Mouse (Mus musculus) G1E (cell line): ENCODE data around the gene Pigp. TPM values are rescaled to one million over a fixed set of nuclear protein-coding genes. Genes with fewer than 3 reads are reported as not detected.

Source experiments
- ATAC-seq: 2 replicates; pipeline ENCODE4 v1.8.0; 2016; ENCODE audit warnings: mild to moderate bottlenecking; ENCODE audit not compliant: insufficient number of reproducible peaks, poor library complexity, low FRiP score, severe bottlenecking; ENCODE audit errors: extremely low read depth
- DNase-seq: peaks from one replicate; pipeline ENCODE4 v3.0.0; 2012; ENCODE audit warnings: low spot score
- H3K27me3 ChIP-seq: 2 replicates; pipeline ENCODE4 v1.6.1; 2012; ENCODE audit warnings: mild to moderate bottlenecking, low read length, inconsistent platforms; ENCODE audit not compliant: insufficient read depth
- H3K36me3 ChIP-seq: replicated peaks from 2 replicates; pipeline ENCODE3; 2012; ENCODE audit warnings: mild to moderate bottlenecking, inconsistent platforms
- H3K4me1 ChIP-seq: 2 replicates; pipeline ENCODE4 v1.6.1; 2012; ENCODE audit warnings: low read depth, low read length, inconsistent platforms, mixed read lengths; ENCODE audit not compliant: insufficient read depth
- H3K4me3 ChIP-seq: 2 replicates; pipeline ENCODE4 v1.5.1; 2012; ENCODE audit warnings: low read depth, mild to moderate bottlenecking, inconsistent platforms, low read length, moderate library complexity, mixed read lengths
- H3K9me3 ChIP-seq: replicated peaks from 2 replicates; pipeline ENCODE4 v1.6.1; 2012; ENCODE audit warnings: inconsistent platforms
- CTCF ChIP-seq: IDR thresholded peaks from 2 replicates; pipeline ENCODE4 v1.5.1; 2012; ENCODE audit warnings: low read depth, low read length, inconsistent platforms, mixed read lengths
- GATA1 ChIP-seq: IDR thresholded peaks from 2 replicates; pipeline ENCODE4 v1.6.1; 2012; ENCODE audit warnings: borderline replicate concordance, low read length, inconsistent platforms, mixed read lengths
- GATA2 ChIP-seq: IDR thresholded peaks from 2 replicates; pipeline ENCODE4 v1.6.1; 2012; ENCODE audit warnings: low read depth, low read length, inconsistent platforms, borderline replicate concordance
- POLR2AphosphoS5 ChIP-seq: IDR thresholded peaks from 2 replicates; pipeline ENCODE4 v1.6.1; 2012; ENCODE audit warnings: low read depth, low read length, inconsistent platforms; ENCODE audit not compliant: insufficient replicate concordance
- TAL1 ChIP-seq: conservative IDR thresholded peaks from 2 replicates; pipeline ENCODE4 v1.6.1; 2012; ENCODE audit warnings: low read depth, low read length, inconsistent platforms, mixed read lengths
- polyA plus RNA-seq: library from polyadenylated mRNA; stranded (reverse); fragments of >175 nt; gene quantifications from 2 replicates; pipeline ENCODE4 v1.2.3, GENCODE M21; 2012
- total RNA-seq, 2 experiments: library from RNA; stranded (forward) in 1 of 2; stranded (reverse) in 1 of 2; fragments of 200-1000 nt in 1 of 2; fragments of >200 nt in 1 of 2; fragmentation: Nextera tagmentation in 1 of 2; gene quantifications; 2 replicates each; pipeline ENCODE4 v1.2.3; 2014 to 2017

The Pigp gene
- total and polyA plus RNA-seq, 3 experiments, result 14.1 to 40.5 (median 30.6) TPM

DNA sequence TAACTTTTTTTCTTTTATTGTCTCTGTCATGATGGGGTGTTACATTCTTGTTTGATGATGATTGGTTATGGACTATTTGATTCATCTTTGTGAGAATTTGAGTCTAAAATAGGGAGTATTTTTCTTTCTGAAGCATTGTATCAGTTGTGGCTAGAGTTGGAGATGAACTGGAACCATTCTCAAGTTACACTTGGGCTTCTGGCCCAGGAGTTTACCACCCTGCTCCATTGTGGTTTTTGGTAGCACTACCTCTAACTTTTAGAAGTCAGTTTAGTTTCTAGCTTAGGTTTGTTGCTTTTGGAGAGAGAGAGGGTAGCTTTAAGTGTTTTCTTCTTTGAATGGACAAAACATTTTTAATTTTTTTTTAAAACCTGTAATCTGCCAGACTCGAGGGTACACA, 7.7 kb upstream of the Pigp start:
- Histone ChIP-seq H3K36me3 (peaks cover 6% of the 10 kb centered on the region), H3K4me3 (no peak overlapping the region), H3K9me3 (no peaks in the 10 kb centered on the region), H3K27me3 (no peaks in the 10 kb centered on the region), H3K4me1 (peaks cover 10% of the 10 kb centered on the region)
- DNase-seq (no peak), ATAC-seq (no peak)
- no peak for TF ChIP-seq CTCF
- TF ChIP-seq POLR2AphosphoS5, result no peak
- TF ChIP-seq GATA2, result no peak
- TF ChIP-seq TAL1, result no peak
- no peak for TF ChIP-seq GATA1

DNA sequence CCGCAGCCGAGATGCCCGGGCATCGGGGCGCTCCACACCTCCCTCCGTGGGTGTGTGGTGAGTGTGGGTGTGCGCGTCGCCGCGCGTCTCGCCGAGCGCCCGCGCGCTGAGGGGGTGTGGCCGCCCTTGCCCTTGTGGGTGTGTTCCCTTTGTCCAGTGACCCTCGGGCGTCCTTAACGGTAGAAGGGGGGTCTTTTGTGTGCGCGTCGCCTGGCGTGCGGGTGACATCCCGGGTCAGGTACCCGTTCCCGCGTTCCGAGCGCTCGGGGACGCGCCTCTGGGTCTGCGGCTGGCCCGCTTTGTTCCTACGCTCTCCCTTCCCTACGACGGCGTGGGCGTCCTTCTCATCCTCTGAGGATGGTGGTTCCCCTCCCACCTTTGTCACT, 734 bp downstream of the Pigp start:
- Histone ChIP-seq H3K36me3 (peaks cover 7% of the 10 kb centered on the region), H3K4me3 (peak overlapping the region; percentile 93), H3K9me3 (no peaks in the 10 kb centered on the region), H3K4me1 (peaks cover 32% of the 10 kb centered on the region), H3K27me3 (no peaks in the 10 kb centered on the region)
- no peak for TF ChIP-seq TAL1
- TF ChIP-seq CTCF, result no peak
- no peak for TF ChIP-seq GATA1
- no peak for TF ChIP-seq POLR2AphosphoS5
- no peak for TF ChIP-seq GATA2
- ATAC-seq (no peak), DNase-seq (peak; percentile 41)

DNA sequence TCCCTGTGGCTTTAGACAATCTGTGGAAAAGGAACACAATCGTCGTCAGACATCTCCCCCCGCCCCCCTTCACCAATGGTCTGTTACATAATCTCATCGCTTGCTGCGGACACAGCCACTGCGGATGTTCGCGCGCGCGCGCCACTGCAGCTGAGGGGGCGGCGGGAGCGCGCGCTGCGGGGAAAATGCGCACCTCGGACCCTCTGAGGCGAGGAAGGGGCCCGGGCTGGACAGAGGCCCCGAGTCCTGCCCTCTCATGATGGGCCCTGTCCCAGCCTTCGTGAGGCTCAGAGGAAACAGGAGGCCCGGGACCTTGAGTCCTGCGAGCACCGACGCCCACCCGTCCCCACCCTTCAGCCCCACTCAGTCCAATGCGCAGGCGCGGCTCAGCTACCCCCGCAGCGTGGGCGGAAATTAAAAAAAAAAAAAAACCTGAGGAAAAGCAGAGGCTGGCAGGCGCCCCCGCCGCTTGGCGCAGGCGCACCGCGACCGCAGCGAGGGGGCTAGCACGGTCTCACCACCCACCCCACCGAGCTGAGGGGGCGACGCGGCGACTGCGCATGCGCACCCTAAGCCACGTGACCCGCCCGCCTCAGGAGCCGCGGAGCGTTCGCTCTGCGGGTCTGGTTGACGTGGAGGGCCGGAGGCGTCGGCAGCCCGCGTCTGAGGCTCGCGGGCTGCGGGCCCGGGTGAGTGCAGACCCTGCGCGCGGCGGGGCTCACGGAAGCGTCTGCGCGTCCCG, 1.3 kb downstream of the Pigp start, which contains the start of gene Ttc3:
Ttc3 (plus strand) TSS at position 446 of the 742 bp plus-strand sequence.
- H3K36me3 ChIP-seq, result peaks cover 7% of the 10 kb centered on the region
- peak; percentile 90 for DNase-seq
- peaks cover 30% of the 10 kb centered on the region for H3K4me1 ChIP-seq
- no peak for TF ChIP-seq GATA2
- TF ChIP-seq CTCF, result no peak
- no peak for TF ChIP-seq TAL1
- TF ChIP-seq GATA1, result no peak
- no peak for TF ChIP-seq POLR2AphosphoS5
- no peaks in the 10 kb centered on the region for H3K9me3 ChIP-seq
- no peaks in the 10 kb centered on the region for H3K27me3 ChIP-seq
- H3K4me3 ChIP-seq, result peak within 1 kb of the TSS; percentile 93
- no peak for ATAC-seq

DNA sequence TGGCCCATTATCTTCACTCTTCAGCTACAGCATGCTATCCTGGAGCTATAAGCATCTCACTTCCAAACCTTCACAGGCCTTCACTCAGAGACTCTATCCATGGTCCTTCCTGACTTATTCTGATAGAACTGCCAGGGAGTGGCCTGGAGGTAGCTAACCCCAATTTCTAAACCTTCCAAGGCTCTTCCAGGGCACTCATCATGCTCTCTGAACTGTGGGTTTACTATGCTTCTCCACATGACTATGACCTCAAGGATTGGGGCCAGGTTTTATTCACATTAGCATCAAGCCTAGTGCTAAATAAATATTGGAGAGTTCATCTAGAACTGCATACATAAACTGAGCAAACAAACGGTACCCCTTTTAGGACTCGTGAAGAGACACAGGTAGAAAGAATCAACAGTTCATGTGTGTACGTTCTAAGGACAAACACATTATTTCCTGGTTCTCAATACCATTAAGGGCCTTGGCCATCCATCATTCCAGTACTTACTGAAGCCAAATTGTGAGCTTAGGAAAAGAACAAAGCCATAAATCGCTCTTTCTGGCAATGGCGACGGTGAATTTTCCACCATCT, 2.0 kb downstream of the Pigp start:
- peaks cover 10% of the 10 kb centered on the region for H3K36me3 ChIP-seq
- ATAC-seq, result no peak; the same call in 1 of the 2 replicates
- peaks cover 30% of the 10 kb centered on the region for H3K4me1 ChIP-seq
- peak overlapping the region; percentile 93 for H3K4me3 ChIP-seq
- no peak for DNase-seq
- H3K27me3 ChIP-seq, result no peaks in the 10 kb centered on the region
- H3K9me3 ChIP-seq, result no peaks in the 10 kb centered on the region
- TF ChIP-seq CTCF (no peak), POLR2AphosphoS5 (no peak), GATA1 (no peak), GATA2 (no peak), TAL1 (no peak)

DNA sequence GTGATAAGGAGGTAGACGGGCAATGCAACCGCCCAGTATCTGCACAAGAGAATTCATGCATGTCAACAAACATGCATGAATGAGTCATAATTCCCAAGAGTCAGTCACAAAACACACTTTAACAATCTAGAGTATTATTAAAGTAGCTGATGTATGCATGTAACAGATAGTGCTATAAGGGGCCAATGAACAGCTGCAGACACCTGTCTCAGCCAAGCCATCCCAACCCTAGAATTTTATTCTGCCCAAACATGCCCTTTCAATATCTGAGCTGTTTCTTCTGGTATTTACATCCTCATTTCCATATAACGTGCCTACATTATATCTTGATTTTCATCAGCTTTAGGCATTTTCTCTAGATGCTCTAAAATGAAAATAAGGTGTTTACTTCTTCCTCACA, 6.2 kb downstream of the Pigp start:
- Histone ChIP-seq H3K9me3 (no peaks in the 10 kb centered on the region), H3K4me1 (peaks cover 14% of the 10 kb centered on the region), H3K4me3 (no peak overlapping the region), H3K36me3 (peaks cover 16% of the 10 kb centered on the region), H3K27me3 (no peaks in the 10 kb centered on the region)
- DNase-seq (no peak), ATAC-seq (no peak)
- TF ChIP-seq CTCF (no peak), GATA1 (no peak), TAL1 (no peak), POLR2AphosphoS5 (no peak), GATA2 (no peak)

DNA sequence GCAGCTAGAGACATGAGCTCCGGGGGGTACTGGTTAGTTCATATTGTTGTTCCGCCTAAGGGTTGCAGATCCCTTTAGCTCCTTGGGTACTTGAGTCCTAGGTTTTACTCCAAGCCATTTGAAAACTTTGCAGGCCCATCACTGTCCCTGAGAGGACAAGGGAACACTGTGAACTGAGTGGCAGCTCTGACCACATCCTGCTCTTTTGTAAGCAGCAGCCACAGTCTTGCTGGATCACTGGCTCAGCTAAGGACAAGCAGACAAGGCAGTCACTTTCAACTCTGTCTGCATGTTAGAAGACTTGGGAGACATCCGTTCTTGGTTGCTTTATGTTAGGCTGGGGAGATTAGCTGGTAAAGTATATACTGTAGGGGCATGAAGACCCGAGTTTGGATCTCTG, 7.8 kb downstream of the Pigp start:
- H3K4me3 ChIP-seq, result no peak overlapping the region
- no peak for DNase-seq
- H3K4me1 ChIP-seq, result peaks cover 5% of the 10 kb centered on the region; the same call in 1 of the 2 replicates
- no peaks in the 10 kb centered on the region for H3K9me3 ChIP-seq
- ATAC-seq, result no peak
- H3K36me3 ChIP-seq, result peaks cover 16% of the 10 kb centered on the region
- no peaks in the 10 kb centered on the region for H3K27me3 ChIP-seq
- no peak for TF ChIP-seq GATA1
- no peak for TF ChIP-seq POLR2AphosphoS5
- no peak for TF ChIP-seq GATA2
